Mouse (Mus musculus) lung, adult 2 months (tissue): Measurements from ENCODE around the gene Pi4kb.
"Not testable (repeated sequence)": the region's sequence is repeated elsewhere in the genome, so short reads cannot be mapped to it uniquely, and the experiment has no call there.

Source experiments
- CTCF ChIP-seq: fragments of 200-500 bp; IDR thresholded peaks from 2 replicates; pipeline ENCODE4 v1.5.1; 2011; ENCODE audit warnings: mild to moderate bottlenecking, low read length, control low read depth; ENCODE audit not compliant: insufficient read depth
- POLR2A ChIP-seq: fragments of 200-500 bp; IDR thresholded peaks from 2 replicates; pipeline ENCODE4 v1.6.1; 2011; ENCODE audit warnings: low read depth, mild to moderate bottlenecking, control low read depth, low read length, borderline replicate concordance; ENCODE audit errors: extremely low read depth

GRCm38 (mm10) chr3:94928979-94929378 lies 45.6 kb upstream of the Pi4kb start:
- TF ChIP-seq CTCF, POLR2A: not testable (repeated sequence)
